Mouse (Mus musculus): ENCODE measurements around the gene Extl1.

DNA sequence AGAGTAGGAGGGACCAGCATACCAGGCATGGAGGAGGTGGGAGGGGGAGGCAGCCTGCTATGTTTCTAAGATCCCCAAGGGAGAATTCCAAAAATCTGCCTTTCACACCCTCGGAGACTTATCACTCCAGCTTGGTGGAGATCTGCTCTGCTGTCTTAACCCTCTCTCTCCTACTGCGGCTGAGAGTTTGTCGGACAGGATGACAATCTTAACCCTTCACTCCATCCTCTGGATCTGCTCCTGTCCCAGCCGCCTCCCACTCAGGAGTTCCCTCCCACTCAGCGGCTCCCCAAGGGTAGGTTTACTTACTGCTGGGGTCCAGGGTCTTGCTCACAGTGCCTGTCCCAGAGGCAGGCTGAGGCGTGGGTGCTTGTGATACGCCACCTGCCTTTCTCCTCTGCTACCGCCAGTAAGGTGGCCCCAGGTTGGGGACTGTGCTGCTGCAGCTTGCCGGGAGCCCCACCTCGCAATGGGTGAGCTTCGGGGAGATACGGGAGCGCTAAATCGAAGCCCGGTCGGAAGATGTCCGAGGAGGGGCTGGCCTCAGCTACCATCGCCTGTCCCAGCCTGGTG lies 12.9 kb downstream of the Extl1 start:
- TF ChIP-seq GATA1 (IDR thresholded peaks at IDR 0.05; ENCODE audit: borderline replicate concordance, low read length), result no peak
- TF ChIP-seq FLI1 (IDR thresholded peaks at IDR 0.05; ENCODE audit: low read length), result no peak

Data from megakaryocyte, embryonic 14.5 days (primary cell).